Mouse (Mus musculus) right cerebral cortex, adult 2 months (tissue): ENCODE results near the gene 2410131K14Rik.

Experiments used
- DNase-seq, 2 experiments: peaks; one replicate each; pipeline ENCODE4 v3.0.0; 2021 to 2022; ENCODE audit warnings: low spot score in 2 of 2

2410131K14Rik gene

GRCm38 (mm10) chr5:118261181-118261580 is 16.2 kb downstream of the 2410131K14Rik start:
- no peak for DNase-seq

- no peak for DNase-seq
Observed at GRCm38 (mm10) chr5:118262418-118262817, 17.4 kb downstream of the 2410131K14Rik start.

- DNase-seq = no peak
Observed at GRCm38 (mm10) chr5:118264279-118264678, 19.3 kb downstream of the 2410131K14Rik start.

GRCm38 (mm10) chr5:118265366-118265765 is 20.3 kb downstream of the 2410131K14Rik start:
- DNase-seq = no peak

DNA sequence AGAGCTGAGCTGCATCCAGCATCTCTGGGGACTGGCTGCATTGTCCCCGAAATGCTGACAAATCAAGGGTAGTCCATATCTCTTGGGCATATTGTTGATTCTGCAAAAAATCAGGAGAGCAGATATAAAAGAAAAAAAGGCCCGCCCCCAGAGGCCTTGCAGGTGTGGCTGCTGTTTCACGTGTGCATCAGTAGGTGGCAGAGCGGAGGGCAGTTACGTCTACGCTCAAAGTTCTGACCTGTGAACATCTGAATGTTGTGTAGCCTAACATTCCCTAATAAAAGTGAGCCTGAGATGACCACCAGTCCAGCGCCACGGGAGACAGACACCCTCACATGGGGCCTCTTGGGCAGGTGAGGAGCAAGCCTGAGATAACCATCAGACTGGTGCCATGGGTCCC is 21.3 kb downstream of the 2410131K14Rik start:
- no peak for DNase-seq

DNA sequence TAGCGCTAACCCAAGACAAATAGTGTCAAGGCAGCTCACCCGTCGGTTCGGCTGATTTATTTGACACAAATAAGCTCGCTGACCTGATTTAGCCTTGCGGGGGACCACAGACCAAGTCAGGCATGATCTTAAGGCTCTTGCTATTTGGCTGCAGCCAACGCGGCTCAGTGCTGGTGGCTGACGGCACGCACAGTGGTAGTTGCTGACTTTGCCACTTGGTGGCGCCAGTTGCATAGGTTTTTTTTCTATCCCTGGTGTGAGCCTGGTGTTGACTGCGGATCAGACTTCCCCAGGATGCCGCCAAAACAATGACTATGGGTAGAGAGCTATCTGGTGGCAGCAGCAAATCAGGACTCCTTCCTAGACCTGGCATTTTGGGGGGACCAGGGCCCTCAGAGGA is 24.0 kb downstream of the 2410131K14Rik start:
- DNase-seq = peak; percentile 95 to 96

- no peak for DNase-seq
Observed at GRCm38 (mm10) chr5:118271449-118272110, 26.6 kb downstream of the 2410131K14Rik start.

DNA sequence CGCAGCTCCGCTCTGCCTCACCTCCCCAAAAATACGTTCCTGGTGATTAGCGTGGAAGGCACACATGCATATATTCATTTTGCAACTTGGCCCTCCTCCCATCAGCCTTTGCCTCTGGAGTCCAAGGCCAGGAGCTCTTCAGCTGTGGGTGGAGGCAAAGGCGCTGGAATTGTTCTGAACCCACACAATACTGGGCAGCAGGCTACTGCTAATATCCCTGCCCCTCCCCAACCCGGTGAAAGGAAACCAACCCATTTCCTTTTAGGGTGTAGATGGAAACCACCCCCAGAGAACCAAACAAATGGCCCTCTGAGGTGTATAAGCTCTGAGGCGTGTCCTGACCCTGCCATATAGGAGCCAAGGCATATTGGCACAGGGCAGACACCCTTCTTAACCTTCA is 28.4 kb downstream of the 2410131K14Rik start:
- DNase-seq = no peak

GRCm38 (mm10) chr5:118274546-118274945 is 29.5 kb downstream of the 2410131K14Rik start:
- DNase-seq = no peak

GRCm38 (mm10) chr5:118276281-118276680 is 31.3 kb downstream of the 2410131K14Rik start:
- DNase-seq = peak; percentile 61 to 69

- DNase-seq = no peak
Observed at GRCm38 (mm10) chr5:118276711-118277110, 31.7 kb downstream of the 2410131K14Rik start.

DNA sequence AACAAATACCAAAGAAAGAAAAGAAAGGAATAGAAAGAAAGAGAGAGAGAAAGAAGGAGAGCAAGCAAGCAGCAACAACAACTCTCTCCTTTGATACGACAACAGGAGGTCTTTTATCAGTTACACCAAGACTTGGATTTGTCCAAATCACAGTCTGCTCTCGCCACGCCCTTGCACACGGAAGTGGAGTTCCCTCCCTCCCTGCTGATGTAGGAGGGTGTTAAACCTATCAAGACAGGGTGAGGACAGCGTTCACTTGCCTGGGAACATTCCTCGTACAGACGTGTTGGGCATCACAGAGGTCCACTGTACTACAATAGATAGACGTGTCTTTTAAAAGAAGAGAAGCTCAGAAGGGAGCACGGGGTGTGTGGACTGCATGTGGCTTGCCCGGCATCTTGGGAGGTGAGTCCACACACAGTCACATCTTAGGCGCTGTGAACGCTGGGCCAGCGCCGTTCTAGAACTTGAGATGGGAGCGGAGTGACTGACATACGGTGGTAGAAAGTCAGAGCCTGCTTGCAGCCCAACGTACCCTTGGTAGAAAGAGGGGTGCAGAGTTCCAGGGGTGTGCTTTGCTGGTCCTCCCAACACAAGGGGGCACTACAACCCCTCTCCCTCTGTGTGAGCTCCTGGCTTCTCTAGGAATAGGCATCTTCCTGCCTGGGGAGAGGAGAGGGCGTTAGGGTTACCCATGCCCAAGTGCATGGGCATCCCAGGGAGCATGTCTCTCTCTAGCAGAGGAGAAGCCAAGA is 32.9 kb downstream of the 2410131K14Rik start:
- DNase-seq = no peak

DNA sequence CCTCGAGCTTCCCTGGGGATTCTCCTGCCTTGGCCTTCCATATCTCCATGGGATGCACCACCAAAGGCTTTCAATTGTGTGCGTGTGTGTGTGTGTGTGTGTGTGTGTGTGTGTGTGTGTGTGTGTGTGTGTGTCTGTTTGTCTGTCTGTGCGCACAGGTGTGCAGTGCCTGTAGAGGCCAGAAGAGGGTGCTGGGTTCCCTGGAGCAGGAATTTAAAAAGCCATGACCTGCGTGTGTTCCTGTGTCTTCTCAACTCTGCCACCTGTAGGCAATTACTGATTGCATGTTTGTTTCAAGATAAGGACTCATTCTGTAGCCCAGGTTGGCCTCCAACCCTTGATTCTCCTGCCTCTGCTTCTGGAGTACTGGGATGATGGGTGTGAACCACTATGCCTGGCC is 46.4 kb downstream of the 2410131K14Rik start:
- DNase-seq = no peak

DNA sequence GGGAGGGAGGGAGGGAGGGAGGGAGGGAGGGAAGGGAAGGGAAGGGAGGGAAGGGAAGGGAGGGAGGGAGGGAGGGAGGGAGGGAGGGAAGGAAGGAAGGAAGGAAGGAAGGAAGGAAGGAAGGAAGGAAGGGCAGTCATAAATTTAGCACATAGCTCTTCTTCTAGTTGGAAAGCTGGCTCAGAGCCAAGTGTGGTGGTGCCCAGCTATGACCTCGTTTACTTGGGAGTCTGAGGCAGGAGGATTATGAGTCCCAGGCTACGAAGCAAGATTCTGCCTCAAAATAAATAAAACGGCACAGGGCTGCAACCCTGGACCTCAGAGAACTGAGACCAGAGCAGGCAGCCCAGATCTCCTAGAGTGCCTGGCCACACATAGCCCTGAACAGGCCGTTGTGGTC is 47.4 kb downstream of the 2410131K14Rik start:
- no peak for DNase-seq

- DNase-seq = peak; percentile 75 to 78
Observed at GRCm38 (mm10) chr5:118294086-118294864, 49.2 kb downstream of the 2410131K14Rik start.

- DNase-seq = no peak
Observed at GRCm38 (mm10) chr5:118294865-118295258, 49.8 kb downstream of the 2410131K14Rik start.

DNA sequence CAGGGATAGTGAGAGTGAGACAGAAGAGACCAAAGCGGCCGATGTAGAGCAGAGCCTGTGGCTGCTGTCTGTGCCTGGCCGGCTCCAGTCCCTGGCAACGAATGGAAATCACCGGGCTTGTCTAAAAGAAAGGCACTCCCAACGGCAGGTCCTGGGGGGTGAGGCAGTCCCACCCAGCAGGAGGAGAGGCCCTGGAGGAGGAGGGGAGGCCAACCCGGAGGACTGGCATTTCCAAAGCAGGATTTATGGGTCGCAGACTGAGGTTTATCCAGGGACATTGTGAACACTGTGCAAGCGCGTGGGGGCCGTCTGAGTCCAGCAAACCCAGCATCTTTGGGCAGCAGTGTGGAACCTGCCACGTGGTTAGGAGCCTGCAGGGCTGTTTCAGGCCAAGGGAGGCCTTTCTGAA is 52.3 kb downstream of the 2410131K14Rik start:
- DNase-seq = peak in 1 of 2 experiments; percentile 27

DNA sequence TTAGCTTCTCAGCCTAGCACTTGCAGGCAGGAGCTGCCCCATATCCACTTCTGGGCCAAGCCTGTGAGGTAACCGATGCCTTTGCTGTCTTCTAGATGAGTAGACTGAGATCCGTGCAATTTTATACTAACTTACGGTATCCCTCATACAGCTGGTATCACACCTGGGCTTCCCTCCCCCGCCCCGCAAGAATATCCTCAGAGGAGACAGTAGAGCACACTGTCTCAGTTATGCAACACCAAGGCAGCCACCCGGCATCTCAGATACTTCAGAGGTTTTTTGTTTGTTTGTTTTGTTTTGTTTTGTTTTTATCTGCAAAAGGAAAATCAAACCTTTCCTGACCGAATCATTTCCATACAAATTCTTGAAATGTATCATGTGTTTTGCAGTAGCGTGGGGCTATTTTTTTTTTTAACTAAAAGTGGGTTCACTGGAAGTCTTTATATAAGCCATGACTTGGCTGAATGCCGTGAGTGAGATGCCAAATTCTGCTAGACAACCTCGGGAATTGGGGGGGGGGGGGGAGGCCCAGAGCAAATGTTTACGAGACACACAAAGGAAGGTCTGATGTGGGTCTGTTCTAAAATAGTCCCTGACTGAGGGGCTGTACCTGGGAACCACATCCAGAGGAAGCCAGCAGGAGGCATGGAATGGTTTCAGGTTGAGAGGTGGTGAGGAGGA is 54.8 kb downstream of the 2410131K14Rik start:
- no peak for DNase-seq

GRCm38 (mm10) chr5:118302466-118303155 is 57.6 kb downstream of the 2410131K14Rik start:
- no peak for DNase-seq

- DNase-seq = no peak
Observed at GRCm38 (mm10) chr5:118304970-118305618, 60.1 kb downstream of the 2410131K14Rik start.

GRCm38 (mm10) chr5:118310389-118310788 is 65.4 kb downstream of the 2410131K14Rik start:
- no peak for DNase-seq
